Mouse (Mus musculus) kidney, adult 11 months (tissue): ENCODE measurements around the gene Mthfd2.

Experiments used
- DNase-seq: peaks from one replicate; pipeline ENCODE4 v3.0.0; 2022

Mthfd2 gene

GRCm38 (mm10) chr6:83327591-83328190 is 2.0 kb upstream of the Mthfd2 start:
- DNase-seq = no peak

DNA sequence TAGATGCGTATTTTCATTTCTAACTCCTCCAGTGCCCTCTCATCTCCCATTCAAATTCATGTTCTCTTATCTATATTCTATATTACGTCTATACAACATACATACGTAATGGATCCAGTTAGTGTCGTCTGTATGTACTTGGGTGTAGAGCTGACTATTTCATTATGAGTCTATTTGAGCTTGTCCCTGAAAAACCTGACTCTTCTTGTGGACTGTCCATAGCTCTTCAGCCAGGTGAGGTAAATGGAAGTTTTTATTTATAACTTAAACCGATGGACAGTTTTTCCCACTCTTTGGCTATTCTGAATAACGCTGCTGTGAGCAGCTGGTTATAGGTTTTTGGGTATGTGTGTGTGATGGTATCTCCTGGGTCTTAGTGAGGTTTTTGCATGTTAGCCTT is 1.1 kb upstream of the Mthfd2 start:
- DNase-seq = no peak

- DNase-seq = no peak
Observed at GRCm38 (mm10) chr6:83326394-83326736, 657 bp upstream of the Mthfd2 start.

DNA sequence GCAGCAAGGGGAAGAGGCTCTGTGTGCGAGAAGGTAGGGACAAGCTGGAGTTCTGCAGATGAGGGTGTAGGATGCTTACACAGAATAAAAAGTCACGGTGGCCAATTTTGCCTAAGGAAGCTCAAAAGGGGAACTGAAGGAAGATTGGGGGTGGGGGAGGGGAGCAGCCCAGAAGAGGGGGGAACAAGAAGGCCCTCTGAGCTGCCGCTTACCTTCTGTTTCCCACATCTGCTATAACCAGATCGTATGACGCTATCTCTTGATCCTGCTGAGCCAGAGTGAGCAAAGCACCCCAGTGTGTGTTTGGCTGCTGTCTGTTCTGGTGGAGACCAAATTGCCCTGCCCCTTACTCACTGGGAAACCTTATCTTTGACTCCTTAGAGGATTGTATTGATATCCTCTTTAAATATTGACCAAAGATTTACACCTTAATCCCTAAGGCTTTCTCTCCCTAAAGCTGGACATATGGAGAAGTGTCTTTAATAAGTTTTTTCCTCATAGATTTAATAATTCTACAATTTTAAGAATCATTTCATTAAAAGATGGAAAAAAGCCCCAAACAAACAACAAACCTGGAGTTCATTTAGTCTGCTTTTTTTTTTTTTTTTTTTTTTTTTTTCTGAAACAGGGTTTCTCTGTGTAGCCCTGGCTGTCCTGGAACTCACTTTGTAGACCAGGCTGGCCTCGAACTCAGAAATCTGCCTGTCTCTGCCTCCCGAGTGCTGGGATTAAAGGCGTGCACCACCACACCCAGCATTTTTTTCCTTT is 1.9 kb downstream of the Mthfd2 start:
- DNase-seq = no peak

- DNase-seq = no peak
Observed at GRCm38 (mm10) chr6:83322794-83323193, 2.9 kb downstream of the Mthfd2 start.

DNA sequence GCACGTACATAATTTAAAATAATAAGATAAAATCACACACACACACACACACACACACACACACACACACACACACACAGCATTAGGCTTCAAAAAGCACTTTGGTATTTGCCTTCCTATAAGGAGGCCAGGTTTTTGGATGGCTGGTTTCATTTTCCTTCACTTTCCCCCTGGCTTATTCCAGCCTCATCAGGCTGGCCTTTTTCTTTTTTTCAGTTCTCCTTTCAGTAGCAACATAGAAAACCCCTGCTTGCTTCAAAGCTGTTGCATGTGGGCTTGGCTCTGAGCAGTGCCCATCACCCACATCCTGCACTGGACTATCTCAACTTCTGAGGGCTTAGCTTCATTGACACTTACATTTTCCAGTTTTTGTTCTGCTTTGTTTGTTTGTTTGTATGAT is 3.8 kb downstream of the Mthfd2 start:
- no peak for DNase-seq

DNA sequence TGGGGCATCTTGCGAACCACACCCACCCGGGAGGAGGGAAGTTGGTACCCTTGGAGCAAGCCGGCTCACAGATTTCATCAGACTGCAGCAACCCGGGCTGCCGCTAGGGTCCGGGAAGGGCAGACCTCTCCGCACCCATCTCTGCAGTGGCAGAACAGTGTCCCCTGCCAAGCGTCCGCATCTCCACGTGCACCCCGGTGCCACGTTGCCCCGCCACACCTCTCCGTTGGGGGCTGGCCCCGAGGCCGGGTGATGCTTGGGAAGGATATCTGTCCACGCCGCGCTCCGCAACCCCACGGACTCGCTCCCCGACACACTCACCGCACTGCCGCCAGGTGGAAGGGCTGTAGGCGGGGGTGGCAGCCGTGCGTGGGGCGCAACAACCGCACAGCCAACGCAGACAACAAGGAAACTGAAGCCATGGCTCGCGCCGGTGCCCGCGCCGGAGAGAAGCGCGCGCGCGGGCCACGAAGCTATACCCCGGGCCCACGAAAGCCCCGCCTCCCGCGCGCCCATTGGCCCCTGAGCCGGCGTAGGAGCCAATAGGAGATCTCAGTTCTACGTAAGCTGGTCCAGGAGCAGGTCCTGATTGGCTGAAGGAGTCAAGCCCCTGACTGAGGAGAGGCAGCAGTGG is 8.5 kb downstream of the Mthfd2 start:
- DNase-seq = peak; percentile 90

DNA sequence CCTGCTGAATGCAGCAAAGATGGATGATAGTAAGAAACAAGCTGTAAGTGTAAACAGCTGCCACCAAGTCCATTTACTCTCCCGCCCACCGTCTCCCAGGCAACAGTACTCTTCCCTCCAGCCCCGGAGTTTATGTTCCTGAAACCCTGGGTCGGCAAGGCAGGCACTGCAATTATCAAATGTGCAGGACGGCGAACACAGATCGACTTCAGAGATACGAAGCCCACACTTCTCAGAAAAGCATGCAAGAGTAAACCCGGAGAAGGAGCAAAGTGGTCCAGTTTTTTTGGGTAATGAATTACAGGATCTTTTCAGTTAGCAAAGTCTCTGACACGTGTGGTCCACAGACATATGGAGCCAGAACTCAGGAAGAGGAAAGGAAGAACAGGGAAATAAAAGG is 9.7 kb downstream of the Mthfd2 start:
- no peak for DNase-seq

DNA sequence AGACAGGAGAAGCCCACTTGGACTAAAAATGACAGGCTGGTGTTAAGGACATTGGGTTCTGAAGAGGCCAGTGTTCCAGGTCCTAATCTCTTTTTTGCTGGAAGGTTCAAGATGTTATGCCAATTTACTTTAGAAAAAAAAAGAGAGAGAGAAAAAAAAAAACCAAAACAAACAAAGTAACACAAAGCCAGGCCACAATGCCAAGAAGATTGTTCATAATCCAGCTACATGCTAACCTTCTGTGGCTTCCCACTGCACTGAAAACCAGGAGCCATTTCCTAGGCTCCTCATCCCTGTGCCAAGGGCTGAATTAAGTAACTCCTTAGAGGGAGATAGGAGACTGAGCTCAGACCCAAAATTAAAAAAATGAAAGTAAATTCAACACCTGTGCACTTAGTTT is 10.4 kb downstream of the Mthfd2 start:
- no peak for DNase-seq

DNA sequence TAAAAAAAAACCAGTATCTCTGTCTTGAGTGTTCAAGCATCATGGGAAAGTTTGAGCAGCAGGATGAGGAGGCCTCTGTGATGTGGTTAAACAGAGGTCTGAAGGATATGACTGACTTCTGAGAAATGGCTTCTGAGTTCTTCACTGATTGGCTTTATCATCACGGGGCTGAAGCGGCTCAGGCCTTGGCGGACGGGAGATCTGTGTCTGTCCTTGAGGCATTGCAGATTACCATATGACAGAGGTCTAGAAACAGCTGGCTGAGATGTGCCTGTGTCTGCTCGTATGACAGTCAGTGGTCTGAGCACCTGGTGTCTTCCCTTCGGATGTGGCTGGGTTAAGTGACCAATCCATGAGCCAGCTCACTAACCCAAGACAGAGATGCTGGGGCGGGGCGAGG is 13.2 kb downstream of the Mthfd2 start:
- no peak for DNase-seq

GRCm38 (mm10) chr6:83312021-83312420 is 13.7 kb downstream of the Mthfd2 start:
- peak; percentile 20 for DNase-seq

DNA sequence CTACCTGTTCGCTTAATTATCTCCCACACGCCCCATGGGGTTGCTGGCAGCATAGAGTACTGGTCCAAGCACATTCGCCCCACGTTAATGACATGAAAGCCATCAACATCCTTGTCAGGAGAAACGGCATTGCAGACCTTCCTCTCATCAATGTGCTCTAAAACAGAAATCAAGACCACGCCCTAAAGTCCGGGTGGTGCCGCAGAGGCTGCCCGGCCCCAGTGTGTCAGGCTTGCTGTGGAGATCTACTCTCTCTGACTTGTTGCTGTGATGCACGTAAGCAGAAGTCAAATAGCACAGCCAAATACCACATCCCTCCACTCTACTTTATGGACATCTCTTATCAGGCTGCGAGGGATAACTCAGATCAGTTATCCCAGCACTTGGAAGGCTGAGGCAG is 14.5 kb downstream of the Mthfd2 start:
- DNase-seq = no peak

GRCm38 (mm10) chr6:83309017-83309416 is 16.7 kb downstream of the Mthfd2 start:
- no peak for DNase-seq

DNA sequence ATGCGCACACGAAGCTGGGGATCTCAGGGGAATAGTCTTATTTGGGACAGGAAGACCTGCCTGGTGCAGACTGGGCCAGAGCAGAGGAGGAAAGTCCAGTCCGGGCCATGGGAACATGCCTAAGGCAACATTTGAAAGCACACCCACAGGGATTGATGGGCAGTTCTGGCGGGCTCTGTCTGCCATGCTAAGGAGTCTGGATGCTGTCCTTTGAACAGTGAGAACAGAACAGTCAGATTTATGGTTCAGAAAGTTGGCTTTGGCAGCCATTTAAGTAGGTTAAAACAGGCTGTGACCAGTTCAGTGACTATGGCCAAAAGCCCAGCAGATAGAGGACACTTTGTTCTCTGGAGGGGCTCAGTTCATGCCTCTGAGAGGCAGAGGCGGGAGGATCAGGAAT is 23.4 kb downstream of the Mthfd2 start:
- peak; percentile 15 for DNase-seq

DNA sequence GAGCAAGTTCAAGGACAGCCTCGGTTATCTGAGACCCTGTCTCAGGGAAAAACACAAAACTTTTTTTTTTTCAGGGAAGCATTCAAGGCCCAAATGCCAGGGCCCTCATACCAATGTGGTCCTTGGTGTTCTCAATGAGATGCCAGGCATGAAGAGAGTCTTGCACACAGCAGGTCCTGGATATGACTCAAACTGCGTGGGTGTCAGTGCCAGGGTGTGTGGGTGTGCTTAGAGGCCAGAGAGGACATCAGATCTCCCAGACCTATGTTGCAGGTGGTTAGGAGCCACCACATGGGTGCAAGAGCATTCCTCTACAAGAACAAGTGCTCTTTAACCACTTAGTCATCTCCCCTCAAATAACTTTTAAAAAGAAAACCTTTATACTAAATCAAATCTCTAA is 24.4 kb downstream of the Mthfd2 start:
- no peak for DNase-seq

DNA sequence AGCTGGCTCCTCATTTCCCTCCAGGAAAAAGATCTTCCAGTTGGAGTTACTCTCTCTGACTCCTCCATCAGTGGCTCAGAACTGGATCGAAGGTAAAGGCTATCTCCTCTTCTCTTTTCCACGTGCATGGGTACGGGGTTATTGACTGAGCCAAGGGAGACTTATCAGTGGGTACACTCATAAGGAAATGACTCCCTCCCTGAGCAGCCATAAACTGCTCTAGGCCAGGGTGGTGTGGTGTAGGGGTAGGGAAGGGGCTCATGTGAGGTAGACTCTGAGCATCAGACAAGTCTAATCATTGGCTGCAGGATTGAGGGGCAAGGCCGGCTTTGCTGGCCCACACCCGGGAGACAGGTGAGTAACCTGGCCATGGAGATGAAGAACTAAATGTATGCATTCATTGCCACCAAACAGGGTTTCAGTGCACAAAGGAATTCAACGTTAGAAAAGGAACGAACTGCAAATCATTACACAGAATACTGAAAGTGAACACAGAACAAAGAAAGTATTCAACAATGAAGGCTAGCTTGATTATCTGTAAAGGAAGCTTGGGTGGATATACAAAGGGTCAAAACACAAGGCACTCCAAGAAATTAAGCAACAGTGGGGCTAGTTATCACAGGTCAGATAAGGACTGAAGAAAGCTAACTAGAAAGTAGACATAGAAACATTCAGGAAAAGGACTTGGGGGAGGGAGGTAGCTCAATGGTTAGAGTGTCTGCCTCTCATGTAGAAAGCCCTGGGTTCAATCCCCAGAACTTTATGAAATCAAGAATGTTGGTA is 25.1 kb downstream of the Mthfd2 start:
- no peak for DNase-seq

- DNase-seq = no peak
Observed at GRCm38 (mm10) chr6:83280256-83280955, 45.3 kb downstream of the Mthfd2 start.

- DNase-seq = no peak
Observed at GRCm38 (mm10) chr6:83278881-83279280, 46.8 kb downstream of the Mthfd2 start.

- DNase-seq = no peak
Observed at GRCm38 (mm10) chr6:83277151-83277550, 48.6 kb downstream of the Mthfd2 start.

- no peak for DNase-seq
Observed at GRCm38 (mm10) chr6:83273733-83274132, 52.0 kb downstream of the Mthfd2 start.

- peak; percentile 95 for DNase-seq
Observed at GRCm38 (mm10) chr6:83268144-83269010, 57.3 kb downstream of the Mthfd2 start.

DNA sequence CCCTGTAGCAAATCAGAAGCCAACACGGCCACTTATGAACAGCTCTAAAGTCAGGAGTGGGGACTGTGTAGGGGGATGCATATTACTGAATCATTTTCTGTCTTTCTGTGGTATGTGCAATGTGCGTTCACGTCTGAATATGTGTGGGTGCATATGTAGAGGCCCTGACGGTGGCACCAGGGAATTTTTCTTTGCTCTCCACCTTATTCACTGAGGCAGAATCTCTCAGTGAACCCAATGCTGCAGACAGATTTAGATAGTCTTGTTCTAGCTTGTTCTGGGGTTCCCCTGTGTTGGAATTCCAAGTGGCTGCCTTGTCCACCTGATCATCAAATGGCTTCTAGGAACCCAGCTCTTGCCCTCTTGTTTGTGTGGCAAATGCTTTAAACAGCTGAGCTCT is 58.1 kb downstream of the Mthfd2 start:
- no peak for DNase-seq
